Mouse (Mus musculus): ENCODE measurements around the gene Zfp354b. TPM values are rescaled to one million over a fixed set of nuclear protein-coding genes. Genes with fewer than 3 reads are reported as not detected.

Zfp354b gene
- polyA plus RNA-seq, 1 experiment from 2014 or later = 0.33 TPM

DNA sequence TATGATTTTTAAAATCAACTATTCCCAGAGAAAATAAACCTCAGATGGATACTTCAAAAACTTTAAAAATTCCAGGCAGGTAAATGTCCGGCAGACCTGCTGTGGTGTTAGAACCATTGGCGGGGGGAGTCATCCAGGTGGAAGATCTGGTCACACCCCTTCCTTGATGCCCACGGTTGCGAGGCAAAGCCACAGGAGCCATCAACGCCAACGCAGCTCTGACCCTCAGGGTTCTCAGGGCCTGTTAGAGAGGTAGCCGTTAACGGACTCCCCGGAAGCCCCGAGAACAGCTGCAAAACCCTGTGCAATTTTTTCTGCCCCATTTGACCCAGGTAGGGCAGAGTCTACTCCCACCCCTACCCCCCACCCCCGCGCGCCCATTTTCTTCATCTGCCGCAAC, 12.1 kb upstream of the Zfp354b start, which contains the start of gene 4933414I15Rik:
Gene 4933414I15Rik (minus strand): TSS at position 260 of the 400 bp plus-strand sequence.
- 79% methylated on average over 14 of the region's 14 CpGs for WGBS (ENCODE audit: insufficient replicate concordance)
- H3K27ac ChIP-seq (ENCODE audit: low read depth) = no peak within 1 kb of the TSS
- H3K27me3 ChIP-seq (ENCODE audit: insufficient read depth, low read length) = no peaks in the 10 kb centered on the region
- no peak within 1 kb of the TSS for H3K4me3 ChIP-seq (ENCODE audit: low read depth, low read length)
- no peaks in the 10 kb centered on the region for H3K4me1 ChIP-seq (ENCODE audit: insufficient read depth)
- H3K9ac ChIP-seq (replicated peaks) = no peak within 1 kb of the TSS
- no peak for DNase-seq
- H3K9me3 ChIP-seq (ENCODE audit: low read length) = no peaks in the 10 kb centered on the region
- H3K4me2 ChIP-seq (ENCODE audit: low read depth, low read length) = no peak within 1 kb of the TSS
- H3K36me3 ChIP-seq (replicated peaks; ENCODE audit: insufficient read depth, low read length) = no peaks in the 10 kb centered on the region
- no peak for TF ChIP-seq EP300 (IDR thresholded peaks at IDR 0.05; ENCODE audit: low read depth)
- ATAC-seq = no peak

DNA sequence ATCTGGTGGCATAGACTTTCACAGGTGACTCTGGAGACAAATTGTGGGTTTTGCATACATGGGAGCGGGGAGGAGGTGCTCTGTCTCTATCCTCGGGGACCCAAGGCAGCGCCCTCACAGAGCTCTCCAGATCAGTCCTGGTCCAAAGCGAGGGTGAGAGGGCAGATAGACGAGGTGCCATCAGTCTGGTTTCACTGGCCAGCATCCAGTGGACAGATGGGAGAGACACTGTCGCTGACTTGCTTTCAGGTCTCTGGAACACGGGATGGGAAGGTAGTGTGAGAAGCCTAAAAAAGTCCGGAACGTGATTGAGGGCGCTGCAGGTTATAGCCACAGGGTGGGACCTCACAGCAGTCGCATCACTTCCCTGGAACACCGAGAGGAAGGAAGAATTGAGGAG, 11.0 kb upstream of the Zfp354b start:
- Histone ChIP-seq H3K27ac (ENCODE audit: low read depth) (no peak overlapping the region), H3K4me3 (ENCODE audit: low read depth, low read length) (no peak overlapping the region), H3K4me1 (ENCODE audit: insufficient read depth) (no peaks in the 10 kb centered on the region), H3K9me3 (ENCODE audit: low read length) (no peaks in the 10 kb centered on the region), H3K36me3 (replicated peaks; ENCODE audit: insufficient read depth, low read length) (no peaks in the 10 kb centered on the region), H3K9ac (replicated peaks) (no peak overlapping the region), H3K27me3 (ENCODE audit: insufficient read depth, low read length) (no peaks in the 10 kb centered on the region), H3K4me2 (ENCODE audit: low read depth, low read length) (no peak overlapping the region)
- TF ChIP-seq EP300 (IDR thresholded peaks at IDR 0.05; ENCODE audit: low read depth) (no peak), CTCF (IDR thresholded peaks at IDR 0.05; ENCODE audit: low read depth) (no peak)
- WGBS (ENCODE audit: insufficient replicate concordance) = 56% methylated on average over 12 of the region's 12 CpGs
- no peak for DNase-seq
- no peak for ATAC-seq

GRCm38 (mm10) chr11:50939621-50940366, 8.4 kb upstream of the Zfp354b start:
- H3K27me3 ChIP-seq (ENCODE audit: insufficient read depth, low read length) = no peaks in the 10 kb centered on the region
- ATAC-seq (no peak), DNase-seq (peak; percentile 23)
- 33% methylated on average over 14 of the region's 14 CpGs for WGBS (ENCODE audit: insufficient replicate concordance)
- no peak overlapping the region for H3K27ac ChIP-seq (ENCODE audit: low read depth)
- no peak overlapping the region for H3K4me3 ChIP-seq (ENCODE audit: low read depth, low read length)
- H3K4me1 ChIP-seq (ENCODE audit: insufficient read depth) = no peaks in the 10 kb centered on the region
- no peak overlapping the region for H3K9ac ChIP-seq (replicated peaks)
- TF ChIP-seq EP300 (IDR thresholded peaks at IDR 0.05; ENCODE audit: low read depth) (no peak), CTCF (IDR thresholded peaks at IDR 0.05; ENCODE audit: low read depth) (peak; percentile 94)
- H3K9me3 ChIP-seq (ENCODE audit: low read length) = no peaks in the 10 kb centered on the region
- H3K4me2 ChIP-seq (ENCODE audit: low read depth, low read length) = no peak overlapping the region
- H3K36me3 ChIP-seq (replicated peaks; ENCODE audit: insufficient read depth, low read length) = no peaks in the 10 kb centered on the region

DNA sequence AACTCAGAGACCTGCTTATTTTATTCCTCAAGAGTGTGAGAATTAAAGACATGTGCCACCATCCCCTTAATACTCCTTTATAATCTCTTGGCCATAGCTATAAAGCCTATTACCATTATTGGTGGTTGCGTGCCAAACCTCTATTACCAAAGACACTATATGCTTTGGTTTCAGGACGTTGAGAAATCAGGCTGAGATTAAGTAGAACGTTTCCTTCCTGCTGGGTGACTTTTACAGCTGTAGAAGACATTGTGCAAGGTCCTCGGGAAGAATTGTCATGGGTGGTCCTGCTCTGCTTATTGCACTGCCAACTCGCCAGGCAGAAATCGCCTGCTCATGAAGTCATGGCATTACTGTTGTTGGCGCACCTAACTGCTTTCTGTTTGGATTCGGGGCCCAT, 7.0 kb upstream of the Zfp354b start:
- DNase-seq (no peak), ATAC-seq (no peak)
- no peaks in the 10 kb centered on the region for H3K9me3 ChIP-seq (ENCODE audit: low read length)
- no peaks in the 10 kb centered on the region for H3K4me1 ChIP-seq (ENCODE audit: insufficient read depth)
- TF ChIP-seq CTCF (IDR thresholded peaks at IDR 0.05; ENCODE audit: low read depth) = no peak
- TF ChIP-seq EP300 (IDR thresholded peaks at IDR 0.05; ENCODE audit: low read depth) = no peak
- H3K36me3 ChIP-seq (replicated peaks; ENCODE audit: insufficient read depth, low read length) = no peaks in the 10 kb centered on the region
- 62% methylated on average over 8 of the region's 8 CpGs for WGBS (ENCODE audit: insufficient replicate concordance)
- no peak overlapping the region for H3K27ac ChIP-seq (ENCODE audit: low read depth)
- H3K9ac ChIP-seq (replicated peaks) = no peak overlapping the region
- H3K4me2 ChIP-seq (ENCODE audit: low read depth, low read length) = no peak overlapping the region
- H3K27me3 ChIP-seq (ENCODE audit: insufficient read depth, low read length) = no peaks in the 10 kb centered on the region
- H3K4me3 ChIP-seq (ENCODE audit: low read depth, low read length) = no peak overlapping the region

- 68% methylated on average over 1 of the region's 1 CpGs for WGBS (ENCODE audit: insufficient replicate concordance)
- ATAC-seq = no peak
Observed at GRCm38 (mm10) chr11:50932040-50932439, 607 bp upstream of the Zfp354b start.

DNA sequence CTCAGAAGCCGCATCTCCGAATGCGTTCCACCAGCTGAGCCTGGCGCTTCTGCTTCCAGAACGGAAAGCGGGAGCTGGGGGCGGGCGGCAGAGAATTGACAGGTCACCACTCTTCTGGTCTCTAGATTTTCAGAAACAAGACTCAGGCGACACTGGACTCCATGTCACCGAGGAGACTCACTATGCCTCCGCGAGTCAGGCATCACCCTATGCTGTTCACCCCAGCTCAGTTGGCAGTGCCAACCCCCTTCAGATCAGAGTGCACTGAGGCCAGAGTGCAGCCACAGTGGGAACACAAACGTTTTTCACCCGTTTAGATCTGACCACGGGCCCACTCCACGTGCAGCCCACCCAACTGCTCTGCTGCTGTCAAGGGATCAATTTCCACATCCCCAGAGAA, 412 bp downstream of the Zfp354b start:
- peak; percentile 66 for ATAC-seq
- H3K4me3 ChIP-seq (ENCODE audit: low read depth, low read length) = peak overlapping the region; percentile 63

More at GRCm38 (mm10) chr11:50932040-50932439, 607 bp upstream of the Zfp354b start:
- DNase-seq = no peak
- TF ChIP-seq CTCF (IDR thresholded peaks at IDR 0.05; ENCODE audit: low read depth) (no peak), EP300 (IDR thresholded peaks at IDR 0.05; ENCODE audit: low read depth) (no peak)
- Histone ChIP-seq H3K9ac (replicated peaks) (no peak overlapping the region), H3K4me3 (ENCODE audit: low read depth, low read length) (0 out of 2 replicates have a peak overlapping the region, but pooled peaks have one; percentile 63), H3K4me2 (ENCODE audit: low read depth, low read length) (no peak overlapping the region; the same call in 1 of the 2 replicates), H3K4me1 (ENCODE audit: insufficient read depth) (0 out of 2 replicates have a peak, but pooled peaks cover 4% of the 10 kb centered on the region), H3K27ac (ENCODE audit: low read depth) (no peak overlapping the region), H3K9me3 (ENCODE audit: low read length) (no peaks in the 10 kb centered on the region), H3K27me3 (ENCODE audit: insufficient read depth, low read length) (no peaks in the 10 kb centered on the region), H3K36me3 (replicated peaks; ENCODE audit: insufficient read depth, low read length) (no peaks in the 10 kb centered on the region)

More for the DNA sequence above, 412 bp downstream of the Zfp354b start:
- 2% methylated on average over 16 of the region's 16 CpGs for WGBS (ENCODE audit: insufficient replicate concordance)
- H3K36me3 ChIP-seq (replicated peaks; ENCODE audit: insufficient read depth, low read length) = no peaks in the 10 kb centered on the region
- H3K27me3 ChIP-seq (ENCODE audit: insufficient read depth, low read length) = no peaks in the 10 kb centered on the region
- H3K27ac ChIP-seq (ENCODE audit: low read depth) = peak overlapping the region; percentile 39; the same call in 1 of the 2 replicates
- peak overlapping the region; percentile 59 for H3K9ac ChIP-seq (replicated peaks)
- 0 out of 2 replicates have a peak, but pooled peaks cover 4% of the 10 kb centered on the region for H3K4me1 ChIP-seq (ENCODE audit: insufficient read depth)
- DNase-seq = peak; percentile 16
- TF ChIP-seq CTCF (IDR thresholded peaks at IDR 0.05; ENCODE audit: low read depth) (no peak), EP300 (IDR thresholded peaks at IDR 0.05; ENCODE audit: low read depth) (no peak)
- peak overlapping the region; percentile 92 for H3K4me2 ChIP-seq (ENCODE audit: low read depth, low read length)
- no peaks in the 10 kb centered on the region for H3K9me3 ChIP-seq (ENCODE audit: low read length)
